Mouse (Mus musculus): ENCODE measurements at regions not wholly inside any gene's neighbourhood (a gene's known extent, or its start where the extent isn't known, plus 50 kb on each side); places are given as distances from the start of the nearest gene placed in this dataset.
A peak's percentile ranks its signal among the peaks of the same experiment; 100 is the strongest.

- no peaks in the 10 kb centered on the region for H3K27me3 ChIP-seq
- no peak overlapping the region for H3K4me3 ChIP-seq (replicated peaks)
- ATAC-seq (replicated peaks; ENCODE audit: low FRiP score) = no peak
- no peak overlapping the region for H3K27ac ChIP-seq
- no peak overlapping the region for H3K9ac ChIP-seq
- no peaks in the 10 kb centered on the region for H3K4me1 ChIP-seq
- WGBS = 95% methylated on average over 2 of the region's 2 CpGs
- H3K4me2 ChIP-seq = no peak overlapping the region
- H3K9me3 ChIP-seq (replicated peaks) = no peaks in the 10 kb centered on the region; the same call in 1 of the 2 replicates
- no peaks in the 10 kb centered on the region for H3K36me3 ChIP-seq
Measured at GRCm38 (mm10) chr10:96254250-96254862, 118.0 kb downstream of the Gm5426 start.

- Histone ChIP-seq H3K27me3 (no peaks in the 10 kb centered on the region), H3K4me1 (peaks cover 7% of the 10 kb centered on the region), H3K4me3 (replicated peaks) (no peak overlapping the region), H3K4me2 (no peak overlapping the region), H3K27ac (peak overlapping the region; percentile 39; the same call in 1 of the 2 replicates), H3K36me3 (no peaks in the 10 kb centered on the region), H3K9me3 (replicated peaks) (no peaks in the 10 kb centered on the region; the same call in 1 of the 2 replicates), H3K9ac (no peak overlapping the region)
- 65% methylated on average over 7 of the region's 7 CpGs for WGBS
- no peak for ATAC-seq (replicated peaks; ENCODE audit: low FRiP score)
Measured at GRCm38 (mm10) chr10:96257935-96258334, 121.5 kb downstream of the Gm5426 start.

DNA sequence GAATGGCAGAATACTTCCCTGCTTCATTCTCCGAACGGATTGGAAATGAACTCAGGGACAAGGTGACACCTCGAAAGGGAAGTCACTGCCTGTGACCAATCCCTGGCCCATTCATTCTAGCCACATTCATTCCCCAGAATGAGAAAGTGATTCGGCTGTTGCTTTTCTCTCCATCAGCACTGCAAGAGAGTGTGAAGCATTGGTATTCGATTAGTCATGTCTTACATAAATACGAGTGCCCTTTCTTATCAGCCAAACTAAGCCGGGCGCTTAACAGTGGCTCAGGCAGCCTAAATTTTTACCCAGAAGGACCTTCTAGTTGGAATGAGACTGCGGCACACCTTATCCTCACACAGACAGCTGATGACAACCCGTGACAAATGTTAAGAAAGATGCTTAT, 122.8 kb downstream of the Gm5426 start:
- Histone ChIP-seq H3K27me3 (no peaks in the 10 kb centered on the region), H3K9me3 (replicated peaks) (no peaks in the 10 kb centered on the region), H3K4me3 (replicated peaks) (no peak overlapping the region), H3K4me2 (no peak overlapping the region), H3K4me1 (peaks cover 16% of the 10 kb centered on the region), H3K27ac (no peak overlapping the region), H3K36me3 (no peaks in the 10 kb centered on the region), H3K9ac (no peak overlapping the region)
- ATAC-seq (replicated peaks; ENCODE audit: low FRiP score) = no peak
- WGBS = 84% methylated on average over 10 of the region's 10 CpGs

DNA sequence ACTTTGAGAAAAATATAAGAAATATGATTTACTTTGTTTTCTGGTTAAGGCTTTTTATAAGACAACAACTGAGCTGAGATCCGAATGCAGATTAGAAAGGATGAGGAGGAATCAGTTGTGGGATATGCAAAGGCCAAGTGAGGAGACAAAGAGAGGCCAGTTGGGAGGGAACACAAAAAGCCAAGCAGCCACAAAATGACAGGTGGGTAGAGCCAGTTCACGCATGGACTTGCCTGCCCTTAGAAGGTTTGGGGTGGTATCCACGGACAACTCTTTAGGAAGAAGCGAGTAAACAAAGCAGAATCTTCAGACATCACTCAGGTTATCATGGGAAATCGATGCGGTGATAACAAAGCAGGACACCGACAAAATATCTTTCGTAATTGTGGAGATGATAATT, 123.2 kb downstream of the Gm5426 start:
- Histone ChIP-seq H3K4me3 (replicated peaks) (no peak overlapping the region), H3K9me3 (replicated peaks) (no peaks in the 10 kb centered on the region), H3K4me2 (no peak overlapping the region), H3K27ac (no peak overlapping the region), H3K4me1 (peaks cover 16% of the 10 kb centered on the region), H3K27me3 (no peaks in the 10 kb centered on the region), H3K9ac (no peak overlapping the region), H3K36me3 (no peaks in the 10 kb centered on the region)
- ATAC-seq (replicated peaks; ENCODE audit: low FRiP score) = no peak
- WGBS = 95% methylated on average over 8 of the region's 8 CpGs

DNA sequence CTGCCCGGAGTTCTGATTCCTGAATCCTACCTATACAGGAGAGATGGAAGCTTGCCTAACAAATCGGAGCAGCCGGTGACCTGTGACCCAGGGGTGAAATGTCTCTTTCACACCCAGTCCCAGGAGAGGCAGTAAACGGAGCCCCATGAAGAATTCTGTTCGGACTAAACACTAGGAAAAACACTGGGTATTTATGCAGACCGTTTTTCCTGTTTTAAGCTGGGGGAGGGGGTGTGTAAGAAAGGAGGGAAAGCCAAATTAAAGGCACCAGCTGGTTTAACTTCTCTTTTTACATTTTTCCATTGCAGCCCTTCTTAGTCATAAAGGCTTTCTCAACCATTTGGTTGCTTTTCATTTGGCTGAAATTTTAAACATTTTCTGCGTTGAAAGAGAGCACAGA, 127.1 kb downstream of the Gm5426 start:
- peak overlapping the region; percentile 31 for H3K4me2 ChIP-seq
- peaks cover 28% of the 10 kb centered on the region for H3K4me1 ChIP-seq
- peak; percentile 35; the same call in 1 of the 2 replicates for ATAC-seq (replicated peaks; ENCODE audit: low FRiP score)
- no peaks in the 10 kb centered on the region for H3K27me3 ChIP-seq
- H3K4me3 ChIP-seq (replicated peaks) = no peak overlapping the region
- 12% methylated on average over 7 of the region's 7 CpGs for WGBS
- H3K9ac ChIP-seq = no peak overlapping the region
- H3K9me3 ChIP-seq (replicated peaks) = no peaks in the 10 kb centered on the region
- peak overlapping the region; percentile 66 for H3K27ac ChIP-seq
- H3K36me3 ChIP-seq = no peaks in the 10 kb centered on the region

DNA sequence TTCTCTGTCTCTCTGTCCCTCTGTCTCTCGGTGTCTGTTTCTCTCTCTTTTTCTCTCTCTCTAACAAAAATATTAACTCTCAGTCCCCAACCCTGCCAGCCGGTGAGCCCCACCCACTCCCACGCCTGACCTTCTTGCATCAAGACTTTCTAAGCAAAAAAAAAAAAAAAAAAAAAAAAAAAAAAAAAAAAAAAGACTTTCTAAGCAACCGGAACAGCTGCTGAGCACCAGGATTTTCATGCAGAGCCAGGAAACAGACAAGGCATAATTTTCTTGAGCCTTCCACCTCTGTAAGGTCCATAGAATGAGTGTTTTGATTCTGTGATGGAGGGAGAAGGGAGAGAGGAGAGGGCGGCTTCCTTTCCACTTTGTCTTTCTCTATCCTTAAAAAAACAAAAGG, 128.0 kb downstream of the Gm5426 start:
- no peaks in the 10 kb centered on the region for H3K27me3 ChIP-seq
- H3K4me3 ChIP-seq (replicated peaks) = no peak overlapping the region
- H3K4me1 ChIP-seq = peaks cover 28% of the 10 kb centered on the region
- WGBS = 20% methylated on average over 5 of the region's 5 CpGs
- no peaks in the 10 kb centered on the region for H3K36me3 ChIP-seq
- peak; percentile 27; the same call in 1 of the 2 replicates for ATAC-seq (replicated peaks; ENCODE audit: low FRiP score)
- H3K4me2 ChIP-seq = no peak overlapping the region
- no peak overlapping the region for H3K9ac ChIP-seq
- H3K9me3 ChIP-seq (replicated peaks) = no peaks in the 10 kb centered on the region
- peak overlapping the region; percentile 29 for H3K27ac ChIP-seq

GRCm38 (mm10) chr10:96264866-96265265, 128.5 kb downstream of the Gm5426 start:
- peak overlapping the region; percentile 52; the same call in 1 of the 2 replicates for H3K27ac ChIP-seq
- WGBS = 51% methylated on average over 4 of the region's 4 CpGs
- peaks cover 28% of the 10 kb centered on the region for H3K4me1 ChIP-seq
- H3K4me2 ChIP-seq = no peak overlapping the region
- H3K4me3 ChIP-seq (replicated peaks) = no peak overlapping the region
- no peak overlapping the region for H3K9ac ChIP-seq
- H3K27me3 ChIP-seq = no peaks in the 10 kb centered on the region
- H3K9me3 ChIP-seq (replicated peaks) = no peaks in the 10 kb centered on the region
- H3K36me3 ChIP-seq = no peaks in the 10 kb centered on the region
- ATAC-seq (replicated peaks; ENCODE audit: low FRiP score) = peak; percentile 44; the same call in 1 of the 2 replicates

DNA sequence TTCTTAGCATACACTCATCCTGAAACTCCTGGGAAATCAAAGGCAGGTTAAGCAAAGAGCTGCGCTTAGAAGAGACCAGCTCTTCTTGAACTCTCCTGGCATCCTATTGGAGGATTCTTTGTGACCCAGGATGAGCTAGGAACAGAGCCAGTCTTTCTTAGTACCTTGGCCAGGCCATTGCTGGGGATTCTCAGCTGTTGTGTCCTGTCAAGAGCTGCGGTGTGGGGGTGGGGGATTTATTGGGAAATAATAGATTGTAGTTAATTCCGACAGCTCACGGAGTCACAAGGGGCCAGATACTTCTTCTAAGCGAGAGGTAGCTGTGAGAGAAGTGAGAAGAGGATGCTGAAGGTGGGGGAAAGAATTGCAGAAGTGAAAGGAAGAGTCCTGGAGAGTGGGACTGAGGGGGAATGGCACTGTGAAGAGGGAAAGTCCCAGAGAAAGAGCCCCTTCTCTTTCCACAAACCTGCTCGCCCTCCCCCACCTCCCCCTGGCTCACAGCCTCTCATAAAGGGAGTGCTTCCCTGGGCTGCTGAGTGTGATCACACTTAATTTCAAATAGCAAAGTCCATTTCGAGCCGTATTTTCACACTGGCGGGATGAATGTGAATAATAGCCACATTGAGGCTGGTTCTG, 129.8 kb downstream of the Gm5426 start:
- 71% methylated on average over 9 of the region's 9 CpGs for WGBS
- Histone ChIP-seq H3K36me3 (no peaks in the 10 kb centered on the region), H3K27ac (no peak overlapping the region), H3K4me1 (peaks cover 28% of the 10 kb centered on the region), H3K9me3 (replicated peaks) (no peaks in the 10 kb centered on the region), H3K9ac (no peak overlapping the region), H3K27me3 (no peaks in the 10 kb centered on the region), H3K4me3 (replicated peaks) (no peak overlapping the region), H3K4me2 (no peak overlapping the region)
- ATAC-seq (replicated peaks; ENCODE audit: low FRiP score) = no peak

DNA sequence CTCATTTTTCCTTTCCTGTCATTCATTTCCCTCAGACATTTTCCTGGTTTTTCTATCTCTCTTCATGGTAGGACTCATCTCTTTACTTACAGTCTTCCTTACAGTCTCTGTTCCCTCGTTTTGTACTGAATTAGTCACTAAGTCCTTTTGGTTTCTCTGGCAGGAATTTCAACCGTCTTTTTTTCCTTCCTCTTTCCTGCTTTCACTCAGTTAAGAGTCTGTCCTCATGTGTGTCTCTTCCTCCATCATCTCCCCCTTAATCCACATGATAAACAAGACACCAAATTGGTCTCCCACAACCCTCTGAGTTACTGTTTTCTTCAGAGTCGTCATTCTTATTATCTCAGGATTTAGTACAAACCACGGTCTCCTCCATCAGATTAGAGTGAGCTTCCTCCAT, 131.2 kb downstream of the Gm5426 start:
- H3K4me2 ChIP-seq = no peak overlapping the region
- 89% methylated on average over 4 of the region's 4 CpGs for whole genome bisulfite sequencing
- no peaks in the 10 kb centered on the region for H3K27me3 ChIP-seq
- H3K4me3 ChIP-seq (replicated peaks) = no peak overlapping the region
- no peak overlapping the region for H3K9ac ChIP-seq
- peaks cover 24% of the 10 kb centered on the region for H3K4me1 ChIP-seq
- ATAC-seq (replicated peaks; ENCODE audit: low FRiP score) = no peak
- no peaks in the 10 kb centered on the region for H3K9me3 ChIP-seq (replicated peaks)
- H3K27ac ChIP-seq = no peak overlapping the region
- H3K36me3 ChIP-seq = no peaks in the 10 kb centered on the region

DNA sequence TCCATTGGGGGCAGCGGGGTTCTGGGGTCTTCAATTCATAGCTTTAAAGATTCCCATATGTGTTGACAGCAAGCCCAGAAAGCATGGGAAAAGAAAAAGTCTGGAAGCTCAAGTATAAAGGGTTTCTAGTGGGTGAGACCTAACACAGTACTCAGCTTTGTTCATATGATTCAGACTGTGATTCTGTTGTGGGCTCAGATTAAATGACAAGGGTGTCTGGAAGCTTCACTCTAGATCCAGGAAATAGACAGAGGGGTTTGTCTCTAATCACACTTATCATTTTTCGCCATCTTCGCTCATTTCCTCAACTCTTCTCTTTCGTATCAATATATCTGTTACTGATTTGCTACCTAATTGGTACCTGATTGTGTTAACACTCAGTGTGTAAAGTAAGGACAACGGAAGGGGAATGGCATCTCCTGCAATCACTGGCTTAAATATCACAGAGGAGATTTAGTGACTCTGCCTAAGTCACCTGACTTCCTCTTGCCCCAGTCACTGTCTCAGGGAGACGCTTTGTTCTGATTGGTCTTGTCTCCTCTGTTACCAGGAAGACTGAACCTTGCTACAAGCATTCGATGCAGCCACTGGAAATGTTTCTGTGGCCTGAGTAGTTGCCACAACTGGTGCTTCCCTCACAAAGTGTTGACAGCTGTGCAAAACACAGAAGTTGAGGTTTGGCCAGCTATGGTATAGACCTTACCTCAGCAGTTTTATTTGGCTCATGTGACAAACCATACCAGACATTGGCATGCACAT, 137.4 kb downstream of the Gm5426 start:
- H3K27me3 ChIP-seq = no peaks in the 10 kb centered on the region
- 81% methylated on average over 7 of the region's 7 CpGs for WGBS
- no peaks in the 10 kb centered on the region for H3K36me3 ChIP-seq
- no peak overlapping the region for H3K4me2 ChIP-seq
- no peak for ATAC-seq (replicated peaks; ENCODE audit: low FRiP score)
- no peak overlapping the region for H3K9ac ChIP-seq
- no peak overlapping the region for H3K4me3 ChIP-seq (replicated peaks)
- no peak overlapping the region for H3K27ac ChIP-seq
- H3K4me1 ChIP-seq = no peaks in the 10 kb centered on the region
- no peaks in the 10 kb centered on the region for H3K9me3 ChIP-seq (replicated peaks)

GRCm38 (mm10) chr10:96280149-96280548, 143.7 kb downstream of the Gm5426 start:
- Histone ChIP-seq H3K9ac (no peak overlapping the region), H3K27me3 (no peaks in the 10 kb centered on the region), H3K4me1 (no peaks in the 10 kb centered on the region), H3K27ac (no peak overlapping the region), H3K4me3 (replicated peaks) (no peak overlapping the region), H3K9me3 (replicated peaks) (no peaks in the 10 kb centered on the region), H3K4me2 (no peak overlapping the region), H3K36me3 (no peaks in the 10 kb centered on the region)
- ATAC-seq (replicated peaks; ENCODE audit: low FRiP score) = no peak
- 89% methylated on average over 6 of the region's 6 CpGs for WGBS

GRCm38 (mm10) chr10:96285407-96286093, 149.1 kb downstream of the Gm5426 start:
- no peaks in the 10 kb centered on the region for H3K4me1 ChIP-seq
- H3K9ac ChIP-seq = no peak overlapping the region
- no peak overlapping the region for H3K27ac ChIP-seq
- 83% methylated on average over 10 of the region's 10 CpGs for WGBS
- H3K4me3 ChIP-seq (replicated peaks) = no peak overlapping the region
- H3K36me3 ChIP-seq = no peaks in the 10 kb centered on the region
- no peaks in the 10 kb centered on the region for H3K9me3 ChIP-seq (replicated peaks)
- ATAC-seq (replicated peaks; ENCODE audit: low FRiP score) = no peak
- no peak overlapping the region for H3K4me2 ChIP-seq
- H3K27me3 ChIP-seq = no peaks in the 10 kb centered on the region
